Mouse (Mus musculus): ENCODE measurements at regions not wholly inside any gene's neighbourhood (a gene's known extent, or its start where the extent isn't known, plus 50 kb on each side); places are given as distances from the start of the nearest gene placed in this dataset.

DNA sequence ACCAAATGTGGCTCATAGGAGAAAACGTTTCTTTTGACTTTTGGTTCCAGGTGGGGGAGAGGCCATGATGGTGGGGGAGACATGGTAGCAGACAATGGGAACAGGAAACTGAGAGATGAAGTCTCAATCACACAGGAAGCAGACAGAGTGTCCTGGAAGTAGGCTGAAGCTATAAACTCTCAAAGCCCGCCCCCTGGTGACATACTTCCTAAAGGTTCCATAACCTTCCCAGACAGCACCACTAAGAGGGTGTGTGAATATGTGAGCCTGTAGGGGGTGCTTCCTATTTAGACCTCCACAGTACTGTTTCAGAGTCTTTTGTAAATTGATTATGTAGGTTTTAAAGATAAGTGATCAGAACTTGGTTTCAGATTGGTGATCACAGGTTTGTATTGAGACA, 284.1 kb upstream of the Slc30a5 start:
- no peak for DNase-seq (ENCODE audit: low read depth)

DNA sequence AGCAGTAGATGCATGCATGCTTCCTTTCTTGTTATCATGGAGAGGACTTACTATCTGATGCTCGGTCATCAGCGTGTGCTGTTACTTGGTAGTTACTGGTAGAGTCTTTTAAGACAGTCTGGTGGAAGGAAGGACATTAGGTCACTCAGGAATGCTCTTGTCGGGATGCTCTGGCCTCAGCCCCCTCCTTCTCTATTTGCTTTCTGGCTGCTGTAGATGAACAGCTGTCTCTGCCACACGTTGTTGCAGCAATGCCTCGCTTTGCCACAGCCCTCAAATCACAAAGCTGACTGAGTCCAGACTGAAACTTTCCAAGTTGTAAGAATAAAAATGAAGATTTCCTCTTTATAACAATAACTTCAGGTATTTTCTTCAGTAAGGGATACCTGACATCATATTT, 282.1 kb upstream of the Slc30a5 start:
- no peak for DNase-seq (ENCODE audit: low read depth)

DNA sequence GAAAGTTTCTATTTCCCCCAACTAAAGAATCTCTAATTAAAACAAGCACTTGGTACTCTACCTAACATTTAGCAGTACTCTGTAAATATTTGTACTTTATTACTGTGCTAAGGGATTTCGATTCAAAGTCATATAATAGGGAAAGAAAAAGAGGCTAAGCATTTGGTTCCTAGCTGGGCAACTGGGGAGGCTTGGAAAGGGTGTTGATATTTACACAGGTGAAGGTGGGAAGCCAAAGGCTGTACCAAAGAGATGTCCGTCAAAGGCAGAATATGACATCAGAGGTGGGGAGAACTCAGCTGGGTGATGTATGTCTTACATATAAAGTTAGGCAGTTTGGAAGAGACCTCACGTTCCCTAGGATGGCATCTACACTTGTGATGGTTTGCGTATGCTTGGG, 278.9 kb upstream of the Slc30a5 start:
- DNase-seq (ENCODE audit: low read depth): no peak

DNA sequence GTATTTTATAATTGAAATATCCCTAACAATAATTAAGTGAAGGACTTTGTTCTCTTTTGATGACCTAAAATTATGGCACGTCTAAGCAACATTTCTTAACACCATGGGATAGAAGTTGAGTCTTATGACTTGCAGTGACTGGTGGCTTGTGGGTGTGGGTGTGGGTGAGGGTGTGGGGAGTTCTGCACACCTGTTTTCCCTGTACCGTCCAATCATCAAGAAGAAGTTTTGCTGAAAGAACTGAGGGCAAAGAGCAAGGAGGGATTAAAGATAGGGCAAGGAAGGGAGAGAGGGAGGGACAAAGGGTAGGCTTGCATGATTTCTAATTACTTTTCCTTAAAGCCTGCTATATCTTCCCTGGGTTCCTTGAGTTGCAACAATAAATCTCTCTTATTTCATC, 278.5 kb upstream of the Slc30a5 start:
- no peak for DNase-seq (ENCODE audit: low read depth)

DNA sequence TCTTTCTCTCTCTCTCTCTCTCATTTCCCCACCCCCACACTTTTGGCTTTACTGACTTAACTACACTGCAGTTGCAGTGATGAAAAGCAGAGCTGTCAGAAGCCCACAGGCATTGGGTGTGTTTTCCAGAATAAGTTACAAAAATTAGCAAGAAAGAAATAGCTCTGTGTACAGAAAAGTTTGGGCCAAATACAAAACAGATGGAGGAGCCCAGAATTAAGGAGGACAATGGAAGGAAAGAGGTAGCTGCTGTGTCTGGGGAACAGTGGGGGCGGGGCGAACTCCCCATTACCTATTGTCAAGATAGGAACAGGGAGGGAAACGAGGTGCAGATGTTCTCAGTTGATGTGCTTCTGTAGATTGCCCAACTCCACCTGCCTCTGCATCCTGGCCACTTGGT, 267.4 kb upstream of the Slc30a5 start:
- no peak for DNase-seq (ENCODE audit: low read depth)

DNA sequence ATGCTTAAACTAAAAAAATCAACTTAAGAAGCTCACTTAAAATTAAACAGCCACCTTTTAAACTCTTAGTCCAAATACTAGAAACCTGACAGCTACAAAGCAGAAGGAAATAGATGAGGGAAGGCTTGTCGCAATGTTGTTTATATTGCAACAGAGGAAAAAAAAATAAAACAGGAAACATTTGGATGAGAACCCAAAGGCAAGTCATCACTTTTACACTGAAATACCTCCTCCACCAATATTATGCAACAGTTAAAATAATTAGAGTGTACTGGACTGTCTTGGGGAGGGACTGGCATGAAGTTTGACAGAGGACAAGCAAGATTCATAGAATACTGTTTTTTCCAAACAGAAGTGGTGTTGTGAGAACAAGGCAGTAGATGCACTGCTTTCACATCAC, 263.6 kb upstream of the Slc30a5 start:
- no peak for DNase-seq (ENCODE audit: low read depth)

DNA sequence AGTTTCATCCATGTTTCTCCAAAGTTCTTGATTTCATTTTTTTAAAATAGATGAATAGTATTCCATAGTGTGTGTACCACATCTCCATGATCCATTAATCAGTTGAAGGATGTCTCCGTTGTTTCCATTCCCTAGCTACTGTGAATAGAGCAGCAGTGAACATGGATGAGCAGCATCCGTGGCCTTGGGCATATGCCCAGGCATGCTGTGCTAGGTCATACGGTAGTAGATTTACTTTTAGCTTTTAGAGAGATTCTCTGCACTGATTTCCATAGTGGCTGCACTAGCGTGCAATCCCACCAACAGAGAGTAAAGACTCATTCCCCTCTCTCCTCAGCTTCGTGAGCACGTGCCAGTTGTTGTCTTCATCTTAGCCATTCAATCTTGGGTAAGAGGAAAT, 263.0 kb upstream of the Slc30a5 start:
- DNase-seq (ENCODE audit: low read depth): no peak

DNA sequence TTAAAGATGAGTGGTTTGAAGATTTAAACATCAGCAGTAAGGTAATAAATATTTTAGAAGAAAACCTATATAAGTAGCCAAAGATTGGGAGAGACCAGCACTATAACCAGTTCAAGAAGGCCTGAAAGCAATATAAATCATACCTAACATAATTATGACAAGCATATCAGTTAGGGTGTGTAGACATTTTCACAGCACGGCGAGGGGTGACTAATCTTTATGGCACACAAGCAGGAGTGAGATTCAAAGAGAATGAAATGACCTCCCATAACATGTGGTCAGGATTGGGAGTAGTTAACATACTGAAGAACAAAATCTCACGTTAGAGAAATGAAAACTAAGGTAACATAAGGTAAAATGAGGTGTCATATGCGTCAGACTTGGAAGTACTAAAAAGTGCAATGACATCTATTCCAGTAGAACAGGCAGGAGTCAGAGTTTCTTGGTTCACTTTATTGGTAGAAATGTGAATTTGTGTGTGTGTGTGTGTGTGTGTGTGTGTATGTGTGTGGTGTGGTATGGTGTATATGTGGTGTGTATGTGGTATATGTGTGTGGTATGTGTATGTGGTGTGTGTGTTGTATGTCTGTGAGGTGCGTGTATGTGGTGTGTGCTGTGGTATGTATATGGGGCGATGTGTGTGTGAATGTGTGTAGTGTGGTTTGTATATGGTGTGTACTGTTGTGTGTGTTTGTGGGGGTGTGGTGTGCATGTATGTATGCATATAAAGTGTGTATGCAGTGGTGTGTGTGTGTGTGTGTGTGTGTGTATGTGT, 262.0 kb upstream of the Slc30a5 start:
- no peak for DNase-seq (ENCODE audit: low read depth)

DNA sequence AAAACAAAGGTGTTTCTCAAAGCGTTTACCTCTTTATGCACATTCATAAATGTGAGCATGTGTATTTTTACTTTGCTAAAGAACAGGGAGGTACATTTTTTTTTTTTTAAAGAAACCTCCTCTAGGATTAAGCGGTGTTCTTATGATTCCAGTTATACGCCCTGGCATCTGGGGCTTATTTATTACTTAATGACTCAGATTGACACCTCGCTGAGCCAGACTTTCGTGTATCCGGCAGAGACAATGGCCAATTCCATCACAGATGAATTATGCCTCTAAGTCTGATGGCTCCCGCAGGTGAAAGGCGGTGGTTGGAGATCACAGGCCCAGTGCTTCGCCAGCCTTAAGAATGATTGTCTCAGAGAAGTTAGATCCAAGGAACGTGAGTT, 259.5 kb upstream of the Slc30a5 start:
- no peak for DNase-seq (ENCODE audit: low read depth)

DNA sequence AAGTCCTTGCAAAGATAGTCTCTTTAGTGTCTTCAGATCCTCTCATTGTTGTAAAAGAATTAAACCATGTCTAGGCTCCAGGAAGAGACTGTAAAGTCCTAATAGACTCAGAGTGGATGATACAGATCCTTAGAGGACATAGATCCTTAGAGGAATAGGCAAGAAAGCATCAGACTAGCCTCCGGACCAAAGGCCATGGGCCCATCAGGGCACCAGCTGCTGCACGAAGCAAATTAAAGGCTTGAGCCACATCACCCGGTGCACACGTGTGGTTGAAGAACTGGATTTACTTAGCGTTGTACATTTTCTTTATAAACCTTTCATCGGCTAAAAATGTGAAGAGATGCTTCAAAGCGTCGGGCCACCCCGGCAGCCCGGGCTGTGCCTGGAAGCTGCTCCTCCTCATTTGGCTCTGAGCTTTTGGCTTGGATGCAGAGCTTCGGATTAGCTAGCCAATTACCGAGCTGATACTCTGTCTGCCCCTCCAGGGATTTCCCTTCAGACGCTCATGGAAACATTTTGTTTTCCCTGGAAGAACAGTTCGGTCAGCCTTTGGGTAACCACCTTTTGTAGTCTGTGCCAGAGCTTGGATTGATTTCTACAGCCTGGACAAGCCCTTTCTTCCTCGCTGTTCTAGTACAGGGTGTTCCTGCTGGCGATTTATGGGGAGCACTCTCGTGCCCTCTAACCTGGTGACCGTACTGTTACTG, 259.0 kb upstream of the Slc30a5 start:
- DNase-seq (ENCODE audit: low read depth): no peak

DNA sequence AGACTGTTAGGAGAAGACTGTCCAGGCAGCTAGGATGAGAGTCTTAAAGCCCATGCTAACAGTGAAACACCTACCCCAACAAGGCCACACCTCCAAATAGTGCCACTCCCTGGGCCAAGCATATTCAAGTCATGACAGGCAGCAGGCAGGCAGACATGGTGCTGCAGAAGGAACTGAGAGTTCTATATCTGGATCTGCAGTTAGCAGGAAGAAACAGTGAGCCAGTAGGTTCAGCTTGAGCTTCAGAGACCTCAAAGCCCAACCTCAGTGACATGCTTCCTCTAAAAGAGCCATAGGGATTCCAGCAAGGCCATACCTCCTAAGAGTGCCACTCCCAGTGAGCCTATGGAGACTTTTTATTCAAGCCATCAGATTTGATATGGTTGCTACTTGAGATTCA, 252.0 kb upstream of the Slc30a5 start:
- no peak for DNase-seq (ENCODE audit: low read depth)

DNA sequence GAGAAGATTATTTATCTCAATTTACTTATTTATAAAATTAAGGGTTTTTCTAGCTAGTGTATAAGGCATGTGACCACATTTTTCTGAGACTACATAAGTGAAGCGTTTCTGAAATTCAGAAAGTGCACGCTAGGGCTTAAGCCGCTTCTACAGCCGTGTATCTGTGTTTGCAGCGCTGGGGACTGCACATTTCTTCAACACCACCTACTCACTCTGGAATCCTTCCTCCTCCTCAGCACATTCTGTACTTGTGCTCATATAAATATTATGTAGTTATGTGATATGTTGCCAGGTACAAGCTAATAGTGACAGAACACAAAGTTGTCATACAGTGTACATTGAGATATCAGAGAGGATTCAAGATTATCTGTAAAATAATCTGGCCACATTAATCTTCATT, 251.0 kb upstream of the Slc30a5 start:
- no peak for DNase-seq (ENCODE audit: low read depth)

DNA sequence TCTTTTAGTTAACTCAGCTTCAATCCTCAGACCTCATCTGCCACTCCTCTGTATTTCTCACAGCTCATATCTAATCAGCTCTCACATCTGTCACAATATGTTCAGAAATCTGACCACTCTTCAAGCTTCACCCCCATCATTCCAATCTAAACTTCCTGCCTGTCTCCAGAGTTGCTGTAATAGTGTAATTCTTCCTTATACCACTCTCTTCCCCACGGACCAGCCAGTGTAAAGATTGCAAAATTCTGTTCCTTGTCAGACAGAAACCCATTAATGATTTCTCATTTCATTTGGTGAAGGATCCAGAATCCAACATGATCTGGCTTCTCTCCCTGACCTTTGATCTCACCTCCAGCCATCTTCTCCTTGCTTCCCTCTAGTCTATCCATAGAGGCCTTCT, 250.2 kb upstream of the Slc30a5 start:
- DNase-seq (ENCODE audit: low read depth): no peak

DNA sequence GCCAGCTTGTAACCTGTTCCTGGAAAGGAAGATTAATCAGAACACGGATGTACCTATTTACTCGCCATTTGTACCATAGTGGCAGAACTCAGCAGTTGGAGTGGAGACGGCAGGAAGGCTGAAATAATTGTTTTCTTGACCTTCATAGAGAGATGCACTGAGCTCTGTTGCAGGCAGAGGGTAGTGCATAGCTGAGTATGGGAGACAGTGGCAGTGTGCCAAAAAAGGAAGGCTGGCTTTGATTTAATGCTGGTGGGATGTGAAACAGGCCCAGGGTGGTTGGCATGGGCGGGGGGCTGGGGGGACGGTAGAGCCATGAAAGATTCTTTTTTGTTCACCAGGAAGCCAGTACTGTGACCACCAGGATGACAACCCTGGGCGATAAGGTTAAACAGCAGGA, 235.3 kb upstream of the Slc30a5 start:
- no peak for DNase-seq (ENCODE audit: low read depth)

DNA sequence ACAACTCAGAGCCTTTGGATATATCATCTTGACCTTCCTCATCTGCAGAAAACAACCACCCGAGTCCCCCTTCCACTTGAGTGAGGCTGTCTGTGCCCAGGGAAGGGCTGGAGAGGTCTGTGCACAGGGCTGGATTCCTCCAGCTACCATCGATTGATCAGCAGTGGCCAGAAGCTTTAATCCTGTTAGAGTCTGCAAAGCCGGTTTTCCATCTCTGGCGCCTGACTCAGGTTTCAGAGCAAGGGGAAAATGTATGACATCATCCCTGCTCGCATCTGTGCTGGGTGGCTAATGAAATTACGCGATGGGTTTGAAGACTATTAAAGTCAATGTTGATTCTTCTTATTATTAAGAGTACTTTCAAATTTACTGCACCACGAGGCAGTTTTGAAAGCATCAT, 229.4 kb upstream of the Slc30a5 start:
- DNase-seq (ENCODE audit: low read depth): no peak

DNA sequence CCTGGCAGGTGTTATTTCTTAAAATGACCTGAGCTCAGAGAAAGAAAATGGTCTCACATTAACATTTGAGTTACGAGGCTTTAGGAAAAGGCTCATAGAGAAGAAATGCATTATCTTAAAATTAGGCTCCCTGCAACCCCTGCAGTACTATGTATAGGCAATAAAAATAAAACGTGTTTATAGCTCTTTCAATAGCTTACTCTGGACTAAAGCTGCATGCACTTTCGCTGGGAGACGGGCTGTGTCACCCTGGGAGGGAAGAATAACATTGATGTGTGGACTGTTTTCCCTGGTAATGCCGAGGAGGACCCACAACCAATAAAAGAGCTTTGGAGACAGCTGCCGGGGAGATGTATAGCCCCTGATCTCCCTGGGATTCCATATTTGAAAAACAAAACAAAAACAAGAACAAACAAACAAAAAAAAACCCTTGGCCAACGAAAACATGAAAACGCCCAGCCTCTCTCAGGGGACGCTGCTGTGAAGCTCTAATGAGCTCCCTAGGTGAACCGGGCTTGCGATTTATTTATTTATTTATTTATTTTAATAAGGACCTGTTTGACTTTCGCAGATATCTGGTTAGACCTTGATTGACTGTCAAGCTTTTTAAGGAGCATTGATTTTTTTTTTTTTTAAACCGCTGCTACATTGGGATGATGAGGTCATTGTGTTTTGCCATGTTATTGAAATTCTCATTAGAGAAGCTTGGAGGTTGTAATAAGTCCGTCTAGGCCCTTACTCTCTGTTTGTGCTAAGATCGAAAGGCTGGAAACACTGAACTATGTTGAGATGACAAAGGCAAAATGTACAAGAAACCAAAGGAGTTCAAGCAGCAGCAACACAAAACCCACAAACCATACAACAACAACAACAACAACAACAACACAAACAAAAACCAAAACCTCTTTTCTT, 228.3 kb upstream of the Slc30a5 start:
- no peak for DNase-seq (ENCODE audit: low read depth)

DNA sequence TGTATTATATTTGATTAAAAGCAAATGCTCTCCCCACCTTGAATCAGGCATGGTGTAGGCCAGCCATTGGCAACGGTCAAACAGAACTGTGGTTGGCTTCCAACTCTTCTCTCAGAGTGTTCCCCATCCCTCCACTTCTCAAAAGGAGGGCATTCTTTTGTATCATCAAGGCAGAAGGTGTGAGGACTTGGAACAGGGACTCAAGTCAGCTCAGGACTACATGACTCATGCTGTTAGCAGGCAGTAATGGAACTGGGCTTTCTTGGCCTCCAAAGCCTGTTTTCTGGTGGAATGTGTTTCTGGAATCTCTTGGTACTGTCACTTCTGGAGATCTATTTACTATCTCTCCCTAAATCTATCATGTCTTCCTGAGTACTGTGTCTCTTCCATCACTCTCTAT, 216.3 kb upstream of the Slc30a5 start:
- DNase-seq (ENCODE audit: low read depth): no peak

DNA sequence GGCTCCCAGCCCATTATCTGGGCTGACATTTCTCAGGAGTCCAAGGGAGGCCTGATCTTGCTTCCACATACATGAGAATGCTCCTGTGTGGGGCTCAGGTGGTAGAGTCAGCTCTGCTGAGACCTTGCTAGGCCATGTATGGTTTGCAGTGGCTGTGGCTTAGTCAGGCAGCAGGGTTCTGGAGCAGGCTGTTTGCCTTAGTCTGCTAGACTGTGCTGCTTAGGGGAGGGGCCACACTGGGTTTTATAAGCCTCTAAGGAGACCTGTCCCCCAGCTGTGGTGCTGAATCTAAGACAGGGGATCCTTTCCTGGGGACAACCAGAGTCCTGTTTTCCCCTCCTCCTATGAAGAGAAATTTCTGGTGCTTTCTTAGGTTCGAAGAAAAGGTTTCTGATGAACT, 199.4 kb upstream of the Slc30a5 start:
- no peak for DNase-seq (ENCODE audit: low read depth)

DNA sequence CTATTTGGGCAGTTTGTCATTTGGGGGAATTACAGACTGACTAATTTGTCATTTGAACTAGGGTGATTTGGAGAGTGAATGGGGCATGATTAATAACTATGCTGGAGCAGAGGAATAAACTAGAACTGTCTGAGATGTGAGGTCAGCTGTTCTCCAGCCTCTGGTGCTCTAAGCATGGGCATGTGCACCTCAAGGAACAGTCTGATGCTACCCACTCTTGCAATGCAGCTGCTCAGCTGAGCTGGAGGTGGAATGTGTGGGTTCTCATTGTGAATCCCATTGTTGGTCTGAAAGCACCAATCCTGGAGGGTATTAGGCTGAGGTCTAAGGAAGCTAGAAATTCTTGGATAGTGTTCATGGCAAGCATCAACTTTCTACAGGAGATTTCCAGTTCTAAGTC, 192.8 kb upstream of the Slc30a5 start:
- no peak for DNase-seq (ENCODE audit: low read depth)

DNA sequence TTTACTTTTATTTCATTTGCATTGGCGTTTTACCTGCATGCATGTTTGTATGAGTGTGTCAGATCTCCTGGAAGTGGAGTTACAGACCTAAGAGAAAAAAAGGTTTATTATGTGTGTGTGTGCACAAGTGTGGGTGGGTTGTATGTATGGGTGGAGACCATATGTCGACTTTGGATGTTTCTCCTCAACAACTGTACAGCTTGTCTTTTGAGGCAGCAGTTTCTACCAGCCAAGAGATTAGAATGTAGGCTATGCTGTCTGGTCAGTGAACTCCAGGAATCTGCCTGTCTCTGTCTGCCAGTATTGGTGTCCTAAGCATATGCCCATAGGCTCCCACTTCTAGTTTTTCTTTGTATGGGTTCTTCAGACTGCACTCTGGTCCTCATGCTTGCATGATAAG, 192.3 kb upstream of the Slc30a5 start:
- DNase-seq (ENCODE audit: low read depth): no peak

DNA sequence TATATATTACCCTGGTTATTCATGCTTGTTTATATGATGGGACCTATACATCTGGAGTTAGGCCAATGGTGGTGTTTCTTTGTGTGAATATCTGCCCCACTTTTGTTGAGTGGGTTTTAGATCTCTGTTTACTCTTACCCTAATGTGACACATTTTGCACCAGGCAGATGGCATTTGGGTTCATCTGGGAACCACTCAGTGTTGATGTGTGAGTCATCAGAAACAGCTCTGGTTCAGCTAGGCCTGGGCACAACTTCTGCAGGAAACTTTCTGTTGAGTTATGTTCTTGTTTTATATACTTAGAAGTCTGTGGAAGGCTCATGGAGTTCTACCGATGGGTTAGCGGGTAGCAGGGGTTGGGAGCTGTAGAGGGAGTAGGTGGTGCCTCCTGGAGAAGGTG, 191.7 kb upstream of the Slc30a5 start:
- DNase-seq (ENCODE audit: low read depth): no peak

DNA sequence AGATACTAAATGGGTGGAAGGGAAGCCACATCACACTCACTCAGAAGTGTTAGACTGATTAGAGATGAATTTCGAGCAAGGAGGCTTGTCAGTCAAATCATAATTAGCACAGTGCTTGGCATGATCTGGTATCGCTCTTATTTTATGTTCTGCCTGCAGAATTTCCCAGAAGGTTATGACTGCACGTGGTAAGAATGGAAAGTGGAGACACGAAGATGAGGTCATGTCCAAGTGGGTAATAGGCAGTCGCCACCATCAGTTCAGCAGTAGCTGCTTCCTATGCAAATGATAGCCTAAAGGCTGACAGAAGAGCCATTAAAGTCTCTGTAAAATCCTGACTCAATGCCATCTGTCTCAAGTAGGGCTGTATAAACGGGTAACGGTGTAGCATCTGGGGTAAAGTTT, 186.0 kb upstream of the Slc30a5 start:
- DNase-seq (ENCODE audit: low read depth): no peak

DNA sequence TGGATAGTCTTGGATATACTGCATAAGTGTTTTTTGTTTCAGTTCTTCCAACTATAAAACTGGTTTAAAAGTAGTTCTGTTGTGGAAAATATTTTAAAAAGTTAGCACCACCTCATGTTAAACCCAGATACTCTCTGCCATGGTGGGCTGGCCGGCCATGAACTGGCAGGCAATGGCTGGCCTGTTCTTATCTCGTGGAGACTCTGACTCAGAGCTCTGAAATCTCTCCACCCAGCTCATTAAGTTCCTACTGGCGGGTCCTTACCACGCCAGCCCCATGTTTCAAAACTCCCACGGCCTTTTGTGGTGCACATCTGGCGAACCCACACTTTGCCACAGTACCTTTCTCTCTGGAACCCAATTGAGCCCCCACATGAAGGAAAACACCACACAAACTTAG, 183.8 kb upstream of the Slc30a5 start:
- DNase-seq (ENCODE audit: low read depth): no peak
